Mouse (Mus musculus) CH12F3 (cell line): ENCODE measurements around the gene Phkg1.
"Not testable (repeated sequence)": the region's sequence is repeated elsewhere in the genome, so short reads cannot be mapped to it uniquely, and the experiment has no call there.

Experiments
- in situ Hi-C: fragments of 300-500 bp; cut with MboI; formaldehyde crosslinking; loops from 2 replicates; pipeline ENCODE4 v1.14.3; 2020; ENCODE audit warnings: low sequenced_read_pairs

Gene Phkg1

GRCm38 (mm10) chr5:129908242-129908965, 10.1 kb upstream of the Phkg1 start, which contains the start of gene Nupr1l:
Gene Nupr1l (plus strand): TSS chr5:129908540.
- in situ Hi-C loops, result no loop called here

GRCm38 (mm10) chr5:129907775-129908174, 9.4 kb upstream of the Phkg1 start:
- in situ Hi-C loops, result no loop called here

- in situ Hi-C loops, result no loop called here
These were observed 2.9 kb downstream of the Phkg1 start, which contains the start of gene Zbed5 for GRCm38 (mm10) chr5:129895198-129896088. Gene Zbed5 (plus strand): TSS chr5:129895723.

- in situ Hi-C loops, result not testable (repeated sequence)
These were observed 8.0 kb downstream of the Phkg1 start for GRCm38 (mm10) chr5:129890390-129890789.

GRCm38 (mm10) chr5:129886911-129887636, 11.3 kb downstream of the Phkg1 start, which contains the start of gene Chchd2:
Gene Chchd2 (minus strand): TSS chr5:129887470.
- in situ Hi-C loops, result no loop called here

GRCm38 (mm10) chr5:129886271-129886670, 12.1 kb downstream of the Phkg1 start:
- in situ Hi-C loops, result no loop called here

GRCm38 (mm10) chr5:129879888-129880287, 18.5 kb downstream of the Phkg1 start:
- in situ Hi-C loops, result no loop called here

GRCm38 (mm10) chr5:129878946-129879345, 19.4 kb downstream of the Phkg1 start:
- in situ Hi-C loops, result no loop called here

- in situ Hi-C loops, result no loop called here
These were observed 20.5 kb downstream of the Phkg1 start for GRCm38 (mm10) chr5:129877731-129878455.

GRCm38 (mm10) chr5:129875098-129875497, 23.3 kb downstream of the Phkg1 start:
- in situ Hi-C loops, result no loop called here

- in situ Hi-C loops, result no loop called here
These were observed 24.4 kb downstream of the Phkg1 start for GRCm38 (mm10) chr5:129873942-129874341.

GRCm38 (mm10) chr5:129871238-129871637, 27.1 kb downstream of the Phkg1 start:
- in situ Hi-C loops, result no loop called here

- in situ Hi-C loops, result no loop called here
These were observed 28.9 kb downstream of the Phkg1 start for GRCm38 (mm10) chr5:129869238-129869995.

- in situ Hi-C loops, result no loop called here
These were observed 32.5 kb downstream of the Phkg1 start for GRCm38 (mm10) chr5:129865841-129866240.

GRCm38 (mm10) chr5:129864467-129864866, 33.9 kb downstream of the Phkg1 start:
- in situ Hi-C loops, result no loop called here

GRCm38 (mm10) chr5:129862325-129862724, 36.0 kb downstream of the Phkg1 start:
- in situ Hi-C loops, result no loop called here

- in situ Hi-C loops, result no loop called here
These were observed 41.9 kb downstream of the Phkg1 start for GRCm38 (mm10) chr5:129856414-129856813.

GRCm38 (mm10) chr5:129855163-129855562, 43.2 kb downstream of the Phkg1 start:
- in situ Hi-C loops, result no loop called here

- in situ Hi-C loops, result no loop called here
These were observed 50.9 kb downstream of the Phkg1 start for GRCm38 (mm10) chr5:129847558-129847820.
